Mouse (Mus musculus) cerebellum, adult 8-10 months (tissue): Measurements from ENCODE around the gene Slc7a6.

Experiments used
- DNase-seq: peaks from one replicate; pipeline ENCODE4 v3.0.0; 2022

The Slc7a6 gene

DNA sequence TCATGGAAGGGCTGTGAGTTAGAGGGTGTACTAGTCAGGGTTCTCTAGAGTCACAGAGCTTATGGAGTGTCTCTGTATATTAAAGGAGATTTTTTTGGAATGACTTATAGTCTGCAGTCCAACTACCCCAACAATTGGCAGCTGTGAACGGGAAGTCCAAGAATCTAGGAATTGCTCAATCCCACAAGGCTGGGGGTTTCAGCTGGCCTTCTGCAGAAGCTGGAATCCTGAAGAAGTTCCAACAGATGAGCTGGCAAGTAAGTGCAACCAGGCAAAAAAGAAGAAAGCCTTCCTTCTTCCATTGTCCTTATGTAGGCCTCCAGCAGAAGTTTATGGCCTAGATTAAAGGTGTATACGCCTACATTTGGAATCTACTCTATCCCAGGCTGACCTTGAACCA lies 23.3 kb upstream of the Slc7a6 start:
- DNase-seq = no peak

DNA sequence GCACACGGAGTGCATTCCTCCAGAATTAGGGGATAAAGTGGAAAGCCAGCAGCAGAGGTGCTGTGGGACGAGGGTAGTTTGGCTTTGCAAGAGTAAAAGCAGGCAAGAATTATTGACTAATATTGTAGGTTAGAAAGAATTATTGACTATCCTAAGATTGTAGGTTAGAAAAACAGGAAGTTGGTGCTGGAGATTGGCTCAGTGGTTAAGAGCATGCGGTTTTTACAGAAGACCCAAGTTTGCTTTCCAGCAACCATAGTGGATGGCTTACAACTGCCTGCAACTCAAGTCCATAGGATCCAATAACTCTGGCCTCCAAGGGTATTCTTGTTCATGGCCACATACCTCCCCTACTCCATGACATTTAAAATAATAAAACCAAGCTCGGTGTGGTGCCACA lies 22.6 kb upstream of the Slc7a6 start:
- no peak for DNase-seq

DNA sequence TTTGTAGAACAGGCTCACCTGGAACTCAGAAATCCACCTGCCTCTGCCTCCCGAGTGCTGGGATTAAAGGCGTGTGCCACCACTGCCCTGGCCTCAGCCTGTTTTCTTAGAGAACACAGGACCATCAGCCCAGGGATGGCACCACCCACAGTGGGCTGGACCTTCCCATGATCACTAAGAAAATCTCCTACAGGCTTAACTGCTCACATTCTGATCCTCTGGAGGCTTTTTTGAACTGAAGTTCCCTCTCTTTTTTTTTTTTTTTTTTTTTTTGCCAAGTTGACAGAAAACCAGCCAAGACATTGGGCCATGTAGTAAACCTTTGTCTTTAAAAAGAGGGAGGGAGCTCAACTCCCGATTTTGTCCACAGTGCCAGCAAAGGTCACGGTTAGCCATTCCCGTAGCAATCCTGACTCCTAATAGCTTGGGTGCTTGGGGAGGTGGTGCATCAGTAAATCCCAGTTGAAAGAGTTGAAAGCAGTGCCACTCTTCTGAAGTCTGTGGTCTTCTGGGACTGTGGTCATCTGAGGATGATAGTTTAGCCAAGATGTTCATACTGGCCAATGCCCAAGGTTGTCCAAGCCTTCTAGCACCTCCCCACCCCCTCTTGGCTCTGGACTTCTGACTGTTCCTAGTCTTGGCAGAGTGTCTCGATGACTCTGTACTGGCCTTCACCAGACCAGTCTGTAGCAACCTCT lies 20.6 kb upstream of the Slc7a6 start:
- DNase-seq = no peak

DNA sequence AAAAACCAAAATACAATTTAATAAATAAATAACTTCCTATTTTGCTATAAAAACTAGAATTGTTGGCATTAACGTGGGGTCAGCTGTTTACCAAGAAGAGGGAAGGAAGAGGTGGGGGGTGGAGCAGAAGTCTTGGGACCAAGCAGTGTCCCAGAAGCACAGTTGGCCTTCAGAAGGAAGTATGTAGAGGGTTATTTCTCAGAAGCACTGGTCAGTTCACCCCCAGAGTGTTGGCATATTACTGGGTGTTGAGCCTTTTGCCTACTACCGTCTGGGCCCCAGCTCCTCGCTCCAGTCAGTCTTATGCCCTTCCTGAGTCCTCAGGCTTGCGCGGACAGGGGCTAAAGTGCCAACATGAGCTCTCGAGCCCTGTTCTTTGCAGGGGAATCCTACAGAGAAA lies 19.6 kb upstream of the Slc7a6 start:
- no peak for DNase-seq

DNA sequence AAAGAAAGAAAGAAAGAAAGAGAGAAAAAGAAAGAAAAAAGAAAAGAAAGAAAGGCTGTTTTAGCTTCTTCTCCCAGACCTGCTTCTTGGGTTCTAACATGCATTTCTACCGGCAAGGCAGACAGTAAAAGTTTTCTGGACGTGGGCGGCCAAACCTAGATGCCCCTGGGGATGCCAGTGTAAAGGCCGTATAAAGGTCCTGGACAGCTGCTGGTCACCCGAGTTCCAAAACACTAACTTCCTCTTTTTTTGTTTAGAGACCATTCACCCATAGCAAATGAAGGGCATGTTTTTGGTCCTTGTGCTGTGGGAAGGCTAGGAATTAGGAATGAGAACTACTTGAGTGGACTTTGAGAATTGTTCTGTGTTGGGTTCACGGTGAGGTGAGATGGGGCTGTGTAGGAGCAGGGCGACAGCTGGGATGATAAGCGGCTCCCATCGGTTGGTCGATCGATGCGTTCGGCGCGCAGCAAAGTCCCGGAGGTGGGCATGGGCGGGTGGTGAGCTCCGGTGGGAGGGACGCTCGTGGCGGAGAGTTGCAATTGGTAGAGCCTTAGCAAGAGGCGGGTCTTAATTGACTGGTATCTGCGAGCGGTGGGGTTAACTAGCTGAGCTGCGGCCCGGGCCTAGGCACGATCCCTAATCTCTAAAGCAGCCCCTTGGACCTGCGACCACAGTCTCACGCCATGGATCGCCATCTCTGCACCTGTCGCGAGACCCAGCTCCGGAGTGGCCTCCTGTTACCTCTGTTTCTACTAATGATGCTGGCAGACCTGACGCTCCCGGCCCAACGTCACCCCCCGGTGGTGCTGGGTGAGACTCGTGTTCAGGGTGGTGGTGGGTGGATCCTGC lies 18.6 kb upstream of the Slc7a6 start, which contains the start of gene Pla2g15:
Gene Pla2g15, plus strand, starts transcription at position 599 of the 852 bp plus-strand sequence.
- DNase-seq = peak; percentile 87

DNA sequence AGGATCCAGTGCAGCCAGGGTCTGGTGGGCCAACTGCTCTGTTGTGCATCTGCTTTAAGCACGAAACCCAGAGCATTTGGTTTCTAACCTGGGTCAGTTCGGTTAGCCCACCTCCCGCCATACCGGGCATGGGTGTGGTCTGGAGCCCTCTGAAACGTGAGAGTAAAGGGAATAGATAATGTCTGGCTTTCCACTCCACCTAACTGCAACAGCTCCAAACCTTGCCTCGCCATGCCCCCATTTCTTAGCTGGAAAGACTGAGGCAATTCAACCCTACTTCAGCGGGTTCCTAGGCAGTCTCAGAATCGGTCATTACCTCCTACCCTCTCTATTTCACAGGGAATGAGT lies 18.0 kb upstream of the Slc7a6 start:
- DNase-seq = no peak

DNA sequence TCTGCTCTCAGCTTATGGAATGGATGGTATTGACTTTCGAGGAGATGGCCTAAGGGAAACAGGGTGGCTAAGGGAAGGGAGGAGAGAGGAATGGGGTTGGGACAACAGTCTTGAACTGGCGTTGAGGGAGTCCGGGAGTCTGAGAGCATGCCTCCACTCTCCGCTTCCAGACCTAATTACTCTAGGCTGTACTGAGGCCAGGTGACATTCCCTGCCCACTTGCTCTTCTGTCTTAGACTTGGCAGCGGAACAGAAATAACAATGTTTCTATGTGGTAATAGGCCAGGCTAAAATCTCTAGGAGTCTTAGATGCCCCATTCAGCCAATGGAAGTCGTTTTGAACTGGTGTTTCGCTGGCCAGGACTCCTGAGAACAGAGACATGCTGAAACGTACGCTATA lies 17.6 kb upstream of the Slc7a6 start:
- no peak for DNase-seq

DNA sequence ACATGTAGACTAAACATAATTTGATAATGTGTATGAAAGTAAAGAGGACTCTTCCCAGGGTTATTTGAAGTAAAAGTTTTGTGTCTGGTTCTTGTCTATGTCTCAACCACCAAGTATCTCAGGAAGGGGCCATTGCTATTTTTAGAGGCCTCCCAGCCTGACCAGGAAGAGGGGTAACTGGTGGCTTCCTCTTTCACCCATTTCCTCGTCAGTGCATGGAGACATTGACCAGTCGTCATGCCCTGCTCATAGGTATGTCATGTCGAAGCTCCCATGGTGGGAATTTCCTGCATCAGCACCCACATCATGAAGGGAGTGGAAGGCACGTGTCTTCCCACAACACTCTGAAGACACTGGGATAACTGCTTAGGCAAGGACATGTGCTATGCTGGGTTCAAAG lies 15.8 kb upstream of the Slc7a6 start:
- DNase-seq = no peak

DNA sequence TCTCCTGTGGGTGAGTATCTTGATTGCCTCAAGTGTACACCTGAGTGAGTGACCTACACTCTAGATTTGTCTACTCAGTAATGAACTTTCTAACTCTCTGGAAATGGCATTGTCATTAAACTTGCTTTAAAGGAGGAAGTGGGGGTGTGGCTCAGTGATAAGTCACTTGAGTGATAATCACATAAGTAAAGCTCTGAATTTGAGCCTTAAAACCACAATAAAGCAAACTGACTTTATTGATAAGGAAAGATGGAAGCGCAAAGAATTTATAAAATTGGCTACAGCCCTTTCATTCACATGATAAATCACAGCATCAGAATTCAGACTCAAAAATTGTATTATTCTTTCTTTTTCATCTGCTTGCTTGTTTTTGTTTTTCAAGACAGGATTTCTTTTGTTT lies 11.2 kb upstream of the Slc7a6 start:
- no peak for DNase-seq

DNA sequence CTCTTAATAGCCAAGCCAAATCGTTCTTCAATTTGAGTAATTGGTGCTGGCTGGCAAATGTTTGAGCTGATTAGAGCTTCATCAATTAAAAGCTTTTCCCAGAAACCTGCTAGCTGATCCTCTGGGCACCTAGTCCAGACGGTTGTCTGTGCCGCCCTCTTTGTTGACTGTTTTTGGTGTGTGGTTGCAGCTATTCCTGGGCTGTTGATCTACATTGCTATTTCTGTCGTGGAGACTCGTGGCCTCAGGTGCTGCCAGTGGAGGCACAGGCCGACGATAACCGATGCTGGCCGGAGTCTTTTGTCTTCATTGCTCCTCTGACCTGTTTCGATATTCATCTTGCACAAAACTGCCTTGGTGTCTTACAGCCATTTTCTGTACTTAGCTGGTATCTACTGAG lies 10.3 kb upstream of the Slc7a6 start:
- no peak for DNase-seq

DNA sequence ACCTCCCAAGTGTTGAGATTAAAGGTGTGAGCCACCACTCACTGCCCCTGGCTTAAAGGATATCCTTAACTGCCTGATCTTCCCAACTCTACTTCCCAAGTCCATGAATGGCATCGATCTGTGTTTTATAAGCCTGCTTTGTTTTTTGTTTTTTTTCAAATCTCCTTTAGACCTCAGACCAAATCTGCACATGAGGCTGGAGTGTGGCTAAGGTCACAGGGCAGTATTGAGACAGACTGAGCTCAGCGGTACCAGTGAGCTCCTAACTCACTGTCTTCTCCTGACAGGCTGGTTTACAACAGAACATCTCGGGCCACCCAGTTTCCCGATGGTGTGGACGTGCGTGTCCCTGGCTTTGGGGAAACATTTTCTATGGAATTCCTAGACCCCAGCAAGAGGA lies 8.8 kb upstream of the Slc7a6 start:
- no peak for DNase-seq

DNA sequence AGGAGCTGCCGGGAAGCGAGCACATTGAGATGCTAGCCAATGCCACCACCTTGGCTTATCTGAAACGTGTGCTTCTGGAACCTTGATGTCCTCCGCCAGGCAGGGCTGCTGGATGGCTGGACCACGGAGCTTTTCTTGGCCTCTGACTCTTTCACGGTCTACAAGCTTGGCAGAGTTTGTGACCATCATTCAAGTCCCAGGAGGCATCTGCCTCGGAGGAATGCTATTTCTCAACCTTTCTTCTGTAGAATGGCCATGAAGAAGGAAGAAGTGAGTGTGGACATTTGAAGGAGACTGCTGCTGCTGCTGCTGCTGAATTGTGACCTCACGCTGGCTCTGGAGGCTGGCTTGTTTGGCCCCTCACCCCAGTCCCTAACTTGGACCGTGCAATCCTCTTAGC lies 5.4 kb upstream of the Slc7a6 start:
- DNase-seq = no peak

DNA sequence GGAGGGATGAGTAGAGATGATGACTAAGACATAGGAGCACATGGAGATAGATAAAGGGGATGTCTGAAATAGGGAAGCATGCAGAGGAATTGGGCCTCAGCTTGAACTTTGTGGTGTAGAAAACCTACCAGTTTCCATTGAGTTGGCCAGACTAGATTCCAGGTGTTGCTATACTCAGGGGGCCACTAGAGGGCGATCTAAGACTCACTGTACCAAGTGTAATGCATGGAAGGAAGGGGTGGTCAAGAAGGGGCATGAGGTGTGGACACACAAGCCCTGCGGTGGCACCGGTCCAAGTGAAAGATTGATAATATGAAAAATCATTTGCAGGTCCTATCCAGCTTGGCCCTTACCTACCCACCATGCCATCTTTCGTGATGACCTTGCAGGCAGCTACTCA lies 3.2 kb upstream of the Slc7a6 start:
- DNase-seq = peak; percentile 73

DNA sequence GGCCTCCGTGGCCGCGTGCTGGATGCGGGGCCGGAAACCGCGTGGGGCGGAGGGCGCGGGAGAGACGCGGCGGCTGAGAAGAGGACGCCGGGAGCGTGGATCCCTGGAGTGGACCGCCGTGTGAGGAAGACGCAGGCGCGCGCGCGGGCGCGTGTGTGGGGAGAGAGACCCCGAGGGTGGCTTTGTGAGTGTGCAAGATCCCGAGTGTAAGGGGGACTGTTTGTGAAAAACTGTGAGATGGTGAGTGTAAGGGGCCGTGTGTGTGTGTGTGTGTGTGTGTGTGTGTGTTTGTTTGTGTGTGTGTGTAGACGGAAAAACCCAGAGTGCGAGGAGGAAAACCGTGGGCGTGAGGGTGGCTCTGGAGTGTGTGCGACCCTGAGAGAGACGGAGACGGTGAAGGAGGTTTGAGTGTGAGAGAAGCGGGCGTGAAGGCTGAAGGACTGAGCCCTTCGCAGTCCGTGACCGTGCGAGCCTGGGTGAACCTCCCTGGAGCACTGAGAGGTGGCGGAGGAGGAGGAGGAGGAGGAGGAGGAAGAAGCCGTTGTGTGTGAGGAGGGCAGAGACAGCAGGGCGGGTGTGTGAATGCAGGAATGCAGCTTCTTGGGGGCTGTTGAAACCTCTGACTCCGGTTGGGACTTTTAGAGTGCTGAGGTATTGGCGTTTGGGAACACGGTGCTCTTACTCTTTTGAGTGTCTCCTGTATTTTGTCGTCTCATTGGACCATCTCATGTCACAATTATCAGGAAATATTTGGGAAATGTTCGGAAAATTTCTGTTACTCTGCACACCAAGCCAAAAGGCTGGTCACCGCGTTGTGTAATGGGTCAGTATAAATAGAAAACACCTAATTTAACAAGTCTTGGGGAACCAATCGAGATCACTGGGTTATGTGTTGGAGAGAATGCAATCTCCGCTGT lies 618 bp downstream of the Slc7a6 start:
- DNase-seq = peak; percentile 51

DNA sequence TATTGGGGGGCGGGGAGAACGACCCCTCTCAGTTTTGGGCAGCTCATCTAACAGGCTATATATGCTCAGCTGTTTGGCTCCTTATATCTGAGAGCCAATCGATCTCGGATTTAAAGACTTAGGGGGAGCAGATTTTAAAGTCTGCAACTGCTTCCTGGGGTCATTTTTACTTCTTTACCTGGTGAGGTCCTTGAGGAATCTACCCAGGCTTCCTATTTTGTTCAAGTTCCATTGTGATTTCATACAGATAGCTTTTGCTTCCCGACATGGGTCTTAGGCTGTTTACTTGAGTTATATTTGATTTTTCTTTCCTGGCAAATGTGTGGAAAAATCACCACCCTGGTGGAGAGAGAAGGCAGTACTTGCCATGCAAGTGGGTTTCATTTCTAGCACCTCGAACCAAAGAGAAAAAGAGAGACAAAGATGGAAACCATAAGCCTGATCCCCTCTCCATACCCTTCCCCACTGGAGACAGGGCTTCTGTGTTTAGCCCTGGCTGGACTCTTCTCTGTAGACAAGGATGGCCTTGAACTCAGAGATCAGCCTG lies 1.4 kb downstream of the Slc7a6 start:
- no peak for DNase-seq

DNA sequence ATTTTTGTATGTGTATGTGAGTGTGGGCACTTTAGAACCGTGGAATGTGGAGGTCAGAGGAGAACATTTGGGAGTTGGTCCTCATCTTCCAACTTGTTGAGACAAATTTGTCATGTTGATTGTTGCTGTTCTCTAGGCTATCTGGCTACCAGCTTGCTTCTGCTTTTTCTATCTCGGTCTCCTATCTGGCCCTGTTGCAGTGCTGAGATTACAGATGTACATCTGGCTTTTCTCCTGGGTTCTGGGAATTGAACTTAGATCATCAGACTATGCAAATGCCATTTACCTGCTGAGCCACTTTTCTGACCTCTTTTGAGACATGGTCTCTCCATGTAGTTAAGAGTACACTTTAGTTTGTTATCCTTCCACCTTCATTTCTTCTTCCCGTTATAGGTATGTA lies 4.9 kb downstream of the Slc7a6 start:
- no peak for DNase-seq

DNA sequence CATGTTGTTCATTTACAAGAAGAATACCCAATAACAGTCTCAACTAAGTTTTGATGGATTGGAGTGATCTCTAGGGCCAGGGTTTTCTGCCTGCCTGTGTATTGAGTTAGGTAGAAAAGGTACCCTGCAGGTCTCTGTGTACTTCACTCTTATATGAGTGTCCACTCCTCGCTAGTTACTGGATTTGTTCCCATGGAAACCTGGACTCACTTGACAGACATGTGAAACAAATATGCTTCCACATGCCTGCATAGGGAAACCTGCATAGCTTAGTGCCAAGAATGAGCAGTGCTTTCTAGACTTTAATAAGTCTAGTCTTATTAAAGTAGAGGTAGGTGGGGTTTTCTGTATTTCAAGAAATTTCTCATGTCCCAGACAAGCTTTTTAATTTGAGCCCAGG lies 8.2 kb downstream of the Slc7a6 start:
- DNase-seq = no peak

DNA sequence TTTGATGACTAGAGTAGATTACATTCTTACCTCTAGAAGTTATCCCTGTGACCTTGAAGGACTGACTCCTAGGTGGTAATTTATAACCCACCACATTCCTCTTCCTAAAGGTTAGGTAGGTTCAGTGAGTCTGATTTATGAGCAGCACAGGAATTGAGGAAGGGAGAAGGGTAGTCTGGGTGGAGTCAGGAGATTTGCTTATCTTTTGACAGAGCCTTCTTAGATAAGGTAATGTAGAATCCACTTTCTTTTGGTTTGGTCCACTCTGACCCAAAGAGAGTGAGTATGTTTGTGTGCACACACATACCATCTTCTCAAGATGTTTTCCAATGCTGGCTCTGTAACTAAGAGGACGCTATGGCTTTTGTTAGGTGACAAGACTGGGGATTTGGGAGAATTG lies 8.9 kb downstream of the Slc7a6 start:
- DNase-seq = no peak

DNA sequence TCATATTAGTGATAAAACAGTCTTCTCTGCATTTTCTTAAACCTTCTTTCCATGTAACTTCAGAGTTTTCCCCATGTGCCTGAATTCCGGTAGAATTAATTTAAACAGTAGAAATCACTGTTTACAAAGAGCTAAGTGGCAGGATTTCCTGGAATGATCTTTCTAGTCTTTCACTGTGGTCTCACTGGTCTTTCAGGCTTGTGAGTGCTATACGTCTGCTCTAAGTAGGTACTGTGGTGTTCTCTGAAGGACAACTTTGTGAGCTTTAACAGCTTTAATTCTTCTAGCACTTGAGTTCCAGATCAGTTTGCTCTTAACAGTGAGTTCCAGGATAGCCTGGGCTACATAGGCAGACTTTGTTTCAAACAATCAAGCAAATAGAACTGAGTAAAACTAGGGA lies 9.8 kb downstream of the Slc7a6 start:
- no peak for DNase-seq

DNA sequence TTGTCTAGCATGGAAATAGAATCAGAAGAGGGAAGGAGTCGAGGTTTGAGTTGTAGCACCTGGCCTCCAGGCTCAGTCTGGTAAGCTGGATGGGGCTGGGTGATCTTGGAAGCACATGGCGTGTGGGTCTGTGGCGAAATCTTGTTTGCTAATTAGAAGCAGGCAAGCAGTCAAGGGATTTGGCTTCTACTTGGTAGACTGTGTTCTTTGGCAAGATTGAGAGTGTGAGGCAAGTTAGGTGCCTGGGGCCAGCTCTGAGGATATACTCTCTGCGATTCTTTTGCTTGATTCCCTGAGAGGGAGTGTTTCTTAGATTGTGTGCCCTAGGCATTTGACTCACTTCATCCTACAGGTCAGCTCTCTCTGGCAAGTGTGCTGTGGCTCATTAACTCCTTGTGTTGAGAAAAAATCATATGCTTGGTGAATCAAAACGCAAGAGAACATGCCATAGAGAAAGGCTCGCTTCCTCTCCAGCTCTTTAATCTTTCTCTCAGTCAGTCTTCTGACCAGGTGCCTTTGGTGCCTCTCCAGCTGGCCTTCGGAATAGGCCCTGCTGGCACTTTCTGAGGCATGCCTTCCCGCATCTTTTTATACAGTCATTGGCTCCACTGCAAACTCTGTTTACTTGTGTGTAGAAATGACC lies 17.1 kb downstream of the Slc7a6 start:
- DNase-seq = no peak

DNA sequence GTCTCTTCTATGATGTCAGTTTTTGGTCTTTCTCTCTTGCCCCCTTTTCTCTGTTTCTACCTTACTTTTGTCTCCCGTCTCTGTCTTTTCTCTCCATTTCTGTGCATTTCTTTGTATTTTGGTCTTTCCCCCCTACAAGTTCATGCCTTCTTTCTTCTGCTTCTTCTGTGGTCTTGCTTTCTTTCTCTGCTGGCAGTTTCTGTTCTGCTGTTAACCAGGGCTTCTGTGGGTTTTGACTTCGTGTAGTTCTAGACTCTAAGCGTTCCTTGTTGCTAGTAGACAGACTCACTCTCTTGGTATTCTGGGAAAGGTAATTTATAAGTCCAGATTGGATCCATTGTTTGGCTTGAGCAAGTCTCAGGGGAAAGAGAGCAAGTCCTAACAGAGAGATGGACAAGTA lies 17.7 kb downstream of the Slc7a6 start:
- DNase-seq = no peak

DNA sequence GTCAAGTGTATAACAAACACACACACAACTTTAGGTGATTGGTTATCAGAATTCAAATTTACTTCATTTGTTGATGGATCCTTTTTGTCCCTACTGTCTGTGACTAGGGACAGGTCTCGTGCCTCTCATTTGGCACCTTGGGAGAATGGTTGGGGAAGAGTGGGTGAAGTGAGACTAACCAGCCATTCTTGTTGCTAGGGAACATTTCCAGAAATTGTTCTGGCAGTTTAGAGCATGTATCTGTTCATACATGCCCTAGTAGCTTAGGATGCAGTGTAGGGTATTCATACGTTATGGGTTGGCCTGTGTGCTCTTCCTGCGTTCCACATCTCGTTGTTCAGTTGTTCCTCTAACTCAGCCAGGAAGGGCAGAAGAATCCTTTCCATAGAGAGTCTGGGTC lies 20.5 kb downstream of the Slc7a6 start:
- no peak for DNase-seq

DNA sequence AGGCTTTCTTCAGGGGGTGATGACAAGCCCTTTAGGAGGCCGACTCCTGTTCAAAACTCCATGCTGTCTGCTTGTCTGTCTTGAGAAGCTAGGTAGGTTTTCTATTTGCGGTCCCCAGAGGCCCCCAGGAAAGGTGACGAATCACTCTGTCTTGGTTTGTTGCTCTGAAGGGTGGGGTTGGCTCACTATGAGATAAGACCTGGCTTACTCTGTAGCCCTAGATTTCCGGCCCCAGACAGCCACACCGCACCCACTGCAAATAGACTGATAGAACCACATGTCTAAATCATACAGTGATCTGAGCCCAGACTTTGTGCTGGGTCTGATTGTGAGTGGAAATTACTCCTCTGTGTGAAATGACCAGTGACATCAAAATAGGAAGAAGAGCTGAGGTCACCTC lies 23.0 kb downstream of the Slc7a6 start:
- DNase-seq = no peak
